Mouse (Mus musculus) small intestine, adult 2 months (tissue): ENCODE measurements around the gene Arhgap4. TPM values are rescaled to one million over a fixed set of nuclear protein-coding genes. Genes with fewer than 3 reads are reported as not detected.

Experiments
- H3K27ac ChIP-seq: fragments of 200-500 bp; 2 replicates; pipeline ENCODE4 v1.5.1; 2012; ENCODE audit warnings: low read depth, low read length, control low read depth, inconsistent platforms; ENCODE audit not compliant: insufficient read depth
- H3K27me3 ChIP-seq: fragments of 200-500 bp; 2 replicates; pipeline ENCODE4 v1.6.1; 2012; ENCODE audit warnings: mild to moderate bottlenecking, moderate library complexity, low read length, inconsistent platforms; ENCODE audit not compliant: control insufficient read depth, insufficient read depth
- H3K36me3 ChIP-seq: fragments of 200-500 bp; 2 replicates; pipeline ENCODE4 v1.6.1; 2012; ENCODE audit warnings: mild to moderate bottlenecking, low read length, control low read depth, inconsistent platforms; ENCODE audit not compliant: control insufficient read depth, insufficient read depth
- H3K4me1 ChIP-seq: fragments of 200-500 bp; 2 replicates; pipeline ENCODE4 v1.6.1; 2012; ENCODE audit warnings: low read length, inconsistent platforms, mixed read lengths; ENCODE audit not compliant: control insufficient read depth, insufficient read depth, insufficient read length
- H3K4me3 ChIP-seq: fragments of 200-500 bp; 2 replicates; pipeline ENCODE4 v1.5.1; 2012; ENCODE audit warnings: low read depth, mild to moderate bottlenecking, control low read depth, inconsistent platforms, low read length, moderate library complexity
- CTCF ChIP-seq: fragments of 200-500 bp; IDR thresholded peaks from 2 replicates; pipeline ENCODE4 v1.5.1; 2012; ENCODE audit warnings: low read depth, mild to moderate bottlenecking, control low read depth, inconsistent platforms, low read length, moderate library complexity, mixed read lengths; ENCODE audit not compliant: insufficient replicate concordance, insufficient read length; ENCODE audit errors: extremely low read depth
- POLR2A ChIP-seq: fragments of 200-500 bp; IDR thresholded peaks from 2 replicates; pipeline ENCODE4 v1.6.1; 2012; ENCODE audit warnings: low read depth, mild to moderate bottlenecking, control low read depth, inconsistent platforms, low read length, moderate library complexity
- whole genome bisulfite sequencing: fragments of 180-500 bp; shearing (Covaris S2); methylation state at CpG from one replicate; pipeline ENCODE4 v1.1.7; 2018; 5-methylcytosine and 5-hydroxymethylcytosine counted together
- polyA plus RNA-seq: library from polyadenylated mRNA; depleted of rRNA; stranded (reverse); fragments of >200 nt; gene quantifications from 2 replicates; pipeline ENCODE4 v1.2.3, GENCODE M21; 2012; rRNA removed

The Arhgap4 gene
- polyA plus RNA-seq, 1 experiment = 16.7 TPM

DNA sequence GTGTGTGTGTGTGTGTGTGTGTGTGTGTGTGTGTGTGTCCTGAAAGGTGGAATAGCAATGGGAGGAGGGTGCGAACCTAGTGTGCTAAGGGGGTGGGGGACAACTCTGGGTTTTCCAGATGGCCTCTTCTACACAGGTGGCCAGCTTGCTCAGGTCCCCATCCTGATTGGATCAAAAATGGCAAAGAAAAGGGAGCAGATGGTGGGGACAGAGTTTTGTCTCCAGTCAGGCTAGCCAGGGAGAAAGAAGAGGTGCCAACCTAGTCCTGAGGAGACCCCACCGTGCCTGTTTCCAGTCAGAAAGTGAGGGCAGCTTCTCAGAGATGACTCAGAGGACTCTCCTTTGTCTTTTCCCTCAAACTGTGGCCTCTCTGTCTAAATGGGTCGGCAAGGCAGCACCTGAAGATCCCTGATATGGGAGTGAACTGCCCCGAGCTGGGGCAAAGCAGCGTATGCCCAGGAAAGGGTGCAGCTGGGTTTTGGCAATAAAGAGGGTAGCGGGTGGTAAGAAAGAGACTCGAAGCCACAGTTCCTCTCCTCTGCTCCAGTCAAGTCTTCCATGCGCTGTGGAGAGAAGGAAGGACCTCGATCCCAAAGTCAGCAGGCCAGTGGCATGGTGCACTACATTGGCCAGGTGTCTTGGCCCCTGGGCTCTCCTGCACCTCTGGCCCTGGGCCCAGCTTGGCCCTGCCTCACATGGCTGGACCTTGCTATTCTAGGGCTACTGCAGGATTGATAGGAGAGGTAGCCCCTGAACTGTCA lies 67.2 kb downstream of the Arhgap4 start:
- 85% methylated on average over 9 of the region's 9 CpGs for WGBS
- Histone ChIP-seq H3K4me1 (no peaks in the 10 kb centered on the region), H3K27me3 (no peaks in the 10 kb centered on the region), H3K27ac (no peak overlapping the region), H3K4me3 (no peak overlapping the region), H3K36me3 (peaks cover 5% of the 10 kb centered on the region; the same call in 1 of the 2 replicates)
- TF ChIP-seq POLR2A = no peak
- TF ChIP-seq CTCF = no peak

Other genes starting within 250 kb of the Arhgap4 start
- gene Slc6a8, start 248.7 kb downstream of the Arhgap4 start, polyA plus RNA-seq = 308 and 930 TPM in 2 replicates
- gene Bcap31, start 205.7 kb downstream of the Arhgap4 start, polyA plus RNA-seq = 19.0 and 33.3 TPM in 2 replicates
- 49.3 and 99.9 TPM in 2 replicates for gene Abcd1, start 205.3 kb downstream of the Arhgap4 start, polyA plus RNA-seq
- gene Plxnb3, start 164.8 kb downstream of the Arhgap4 start, polyA plus RNA-seq = 0.22 and 0.38 TPM in 2 replicates
- gene Srpk3, start 147.5 kb downstream of the Arhgap4 start, polyA plus RNA-seq = 3.3 and 4.3 TPM in 2 replicates
- gene Idh3g, start 135.0 kb downstream of the Arhgap4 start, polyA plus RNA-seq = 177 and 266 TPM in 2 replicates
- gene Ssr4, start 134.8 kb downstream of the Arhgap4 start, polyA plus RNA-seq = 190 and 210 TPM in 2 replicates
- gene Pdzd4, start 96.9 kb downstream of the Arhgap4 start, polyA plus RNA-seq = 0.65 and 0.83 TPM in 2 replicates
- 0.09 TPM in 1 of 2 replicates, not detected in the other for gene Avpr2, start 29.8 kb downstream of the Arhgap4 start, polyA plus RNA-seq
- gene L1cam, start 25.8 kb downstream of the Arhgap4 start, polyA plus RNA-seq = 7.9 and 20.8 TPM in 2 replicates
- gene Naa10, start 74 bp upstream of the Arhgap4 start, polyA plus RNA-seq = 33.3 and 50.5 TPM in 2 replicates
- 2.4 and 4.2 TPM in 2 replicates for gene Renbp, start 9.0 kb upstream of the Arhgap4 start, polyA plus RNA-seq
- gene Hcfc1, start 44.5 kb upstream of the Arhgap4 start, polyA plus RNA-seq = 38.2 and 53.4 TPM in 2 replicates
- gene Irak1, start 102.0 kb upstream of the Arhgap4 start, polyA plus RNA-seq = 85.9 and 96.8 TPM in 2 replicates
- not detected in 2 replicates for gene Opn1mw, start 205.6 kb upstream of the Arhgap4 start, polyA plus RNA-seq
- 1.3 and 3.0 TPM in 2 replicates for gene Mecp2, start 213.5 kb upstream of the Arhgap4 start, polyA plus RNA-seq
- not detected in 2 replicates for gene Tex28, start 246.0 kb upstream of the Arhgap4 start, polyA plus RNA-seq